Comparison of ENCODE assay signal across 19 mouse cellular contexts in the genomic region with DNA sequence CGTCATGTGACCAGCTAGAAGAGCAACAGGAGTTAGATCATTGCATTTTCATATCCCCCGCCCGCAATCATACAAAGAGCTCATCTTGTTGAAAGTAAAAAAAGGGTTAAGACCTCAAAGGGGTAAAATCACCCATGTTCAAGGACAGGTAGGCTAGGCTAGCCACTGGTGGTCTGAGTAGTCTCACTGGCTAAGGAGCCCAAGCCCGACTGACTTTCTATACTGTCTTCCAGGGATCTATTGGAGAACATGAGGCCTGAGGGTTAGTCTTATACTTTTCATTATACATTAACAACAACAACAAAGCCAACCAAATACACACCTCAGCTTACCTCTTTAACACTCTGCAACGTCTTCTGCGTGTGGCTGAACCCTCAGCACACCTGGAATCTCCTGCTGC. TPM values are rescaled to one million over a fixed set of nuclear protein-coding genes. Genes with fewer than 3 reads are reported as not detected.
"Had no signal": no experiment of that assay in that cellular context is flagged by ENCODE, and none has a peak within 500 bp of the region (broad histone marks: within the 10 kb centered on the region; RNA-seq: fewer than 3 reads in every experiment).

No protein-coding gene starts in this region.

- H3K9ac ChIP-seq: lung, embryonic 14.5 days; neural tube, embryonic 13.5 days; neural tube, embryonic 15.5 days had no signal

- H3K4me1 ChIP-seq: midbrain, embryonic 10.5 days; neural tube, embryonic 13.5 days; neural tube, embryonic 15.5 days had no signal

- ATAC-seq: midbrain, embryonic 16.5 days had no signal

- H3K4me3 ChIP-seq: midbrain, embryonic 10.5 days; myocyte; neural tube, embryonic 13.5 days; neural tube, embryonic 15.5 days had no signal

- H3K4me2 ChIP-seq: lung, embryonic 14.5 days; neural tube, embryonic 13.5 days; neural tube, embryonic 15.5 days had no signal

- H3K9me3 ChIP-seq: midbrain, embryonic 10.5 days; neural tube, embryonic 13.5 days; neural tube, embryonic 15.5 days had no signal

- H3K27ac ChIP-seq: midbrain, embryonic 10.5 days; neural tube, embryonic 13.5 days; neural tube, embryonic 15.5 days had no signal

- H3K27me3 ChIP-seq: neural tube, embryonic 13.5 days; neural tube, embryonic 15.5 days had no signal

- DNase-seq: lung, adult 18-20 months; lung, embryonic 14.5 days; lung, postnatal 10 days; lung, postnatal 4 days; midbrain, embryonic 14.5 days; retina, postnatal 1 day; right cerebral cortex, adult 18-20 months; right cerebral cortex, postnatal 25 days; right cerebral cortex, postnatal 4 days; spleen, adult 18-20 months; thymus, adult 18-20 months; thymus, postnatal 14 days; thymus, postnatal 36 days had no signal

RNA-seq across cellular contexts. Expression of a gene that starts 52.2 kb away (rescaled TPM):
- polyA plus RNA-seq: liver, embryonic 16.5 days had no signal
